Mouse (Mus musculus): ENCODE data around the gene Tmem163. TPM values are rescaled to one million over a fixed set of nuclear protein-coding genes. Genes with fewer than 3 reads are reported as not detected.

Gene Tmem163
- polyA plus RNA-seq, 1 experiment from 2014 or later, result 31.6 TPM

DNA sequence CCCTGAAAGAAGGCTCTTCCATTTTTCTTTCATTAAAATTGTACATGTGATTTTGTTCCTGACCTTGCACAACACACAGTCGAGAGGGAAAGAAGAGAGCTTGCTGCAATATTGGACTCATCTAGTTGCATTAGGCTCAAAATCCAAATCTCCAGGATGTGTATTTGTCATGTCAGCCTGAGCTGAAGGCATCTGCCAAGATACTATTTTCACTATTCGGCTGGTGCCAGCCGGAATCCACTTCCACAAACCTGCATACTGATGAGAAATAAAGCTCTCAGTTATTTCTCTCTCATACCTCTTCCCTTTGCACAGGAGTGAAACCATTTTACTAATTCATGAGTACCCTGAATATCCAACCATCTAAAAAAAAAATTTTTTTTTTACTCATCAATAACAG is 11.2 kb downstream of the Tmem163 start:
- Histone ChIP-seq H3K9me3 (ENCODE audit: control insufficient read depth, low read length) (peaks cover 8% of the 10 kb centered on the region), H3K4me1 (ENCODE audit: control insufficient read depth in 2 of 2, insufficient read depth in 2 of 2, low read length in 2 of 2) (no peaks in the 10 kb centered on the region), H3K4me3 (ENCODE audit: control insufficient read depth in 1 of 2, insufficient read depth in 1 of 2, low read depth in 1 of 2, low read length in 2 of 2) (no peak overlapping the region), H3K27ac (replicated peaks in 1 of 2; ENCODE audit: control insufficient read depth in 1 of 2, insufficient read depth in 1 of 2, low read depth in 2 of 2, low read length in 2 of 2) (no peak overlapping the region), H3K36me3 (ENCODE audit: control insufficient read depth, insufficient read depth, low read length) (no peaks in the 10 kb centered on the region), H3K9ac (ENCODE audit: low read length) (no peak overlapping the region), H3K4me2 (ENCODE audit: low read length) (no peak overlapping the region), H3K27me3 (ENCODE audit: control insufficient read depth, insufficient read depth, low read length) (no peaks in the 10 kb centered on the region)
- no peak for ATAC-seq (ENCODE audit: insufficient number of reproducible peaks, insufficient read depth, low FRiP score, low read depth)
- WGBS, result 86% methylated on average over 3 of the region's 3 CpGs

DNA sequence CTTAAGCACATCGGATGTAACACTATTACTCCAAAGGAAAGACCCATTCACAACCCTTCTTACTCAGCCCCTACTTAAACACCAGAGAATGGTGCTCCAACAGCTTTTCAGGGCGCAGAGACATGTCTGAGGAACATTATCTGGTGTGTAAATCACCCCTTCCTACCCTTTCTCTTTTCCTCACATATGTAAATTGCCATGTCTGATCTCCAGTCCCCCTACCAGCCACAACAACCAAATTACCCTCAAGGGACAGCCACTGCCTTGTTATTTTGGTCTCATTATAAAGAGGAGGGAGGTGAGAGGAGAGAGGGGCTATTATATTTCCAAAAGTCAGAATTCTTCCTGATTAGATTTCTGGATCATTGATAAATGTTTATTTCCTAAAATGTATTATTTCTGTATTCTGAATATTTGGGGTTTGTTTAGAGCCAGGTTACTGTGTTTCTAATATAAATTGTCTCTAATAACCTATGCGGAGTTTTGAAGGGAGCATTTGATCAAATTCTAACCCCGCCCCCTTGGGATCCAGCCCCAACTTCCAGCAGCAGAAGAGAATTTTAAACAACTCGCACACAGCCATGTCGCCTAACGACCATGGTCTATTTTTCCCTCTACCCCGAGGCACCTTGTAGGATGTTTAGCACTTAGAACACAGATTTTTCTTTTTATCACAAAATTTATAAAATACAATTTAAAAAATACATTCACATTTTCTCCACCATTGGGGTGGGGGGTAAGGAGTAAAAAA is 12.1 kb downstream of the Tmem163 start:
- ATAC-seq (ENCODE audit: insufficient number of reproducible peaks, insufficient read depth, low FRiP score, low read depth), result no peak
- WGBS, result 88% methylated on average over 8 of the region's 8 CpGs
- no peak overlapping the region for H3K27ac ChIP-seq (replicated peaks in 1 of 2; ENCODE audit: control insufficient read depth in 1 of 2, insufficient read depth in 1 of 2, low read depth in 2 of 2, low read length in 2 of 2)

DNA sequence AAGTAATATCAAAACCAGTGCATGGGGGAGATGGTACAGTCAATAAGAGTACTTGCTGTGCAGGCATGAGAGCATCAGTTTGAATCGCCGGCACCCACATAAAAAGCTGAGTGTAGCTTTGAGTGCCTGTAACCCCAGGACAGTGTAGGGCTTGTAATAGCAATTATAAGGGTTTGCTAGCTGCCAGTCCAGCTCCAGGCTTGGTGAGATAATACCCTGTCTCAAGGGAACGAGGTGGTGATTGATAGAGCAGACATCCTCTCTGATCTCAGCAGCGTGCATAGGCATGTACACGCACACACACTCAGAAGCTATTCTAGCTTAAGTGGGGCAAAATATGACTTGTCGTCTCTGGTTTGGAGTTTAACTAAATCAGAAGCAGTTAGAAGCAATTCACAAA is 13.1 kb downstream of the Tmem163 start:
- H3K9ac ChIP-seq (ENCODE audit: low read length), result no peak overlapping the region
- no peak for ATAC-seq (ENCODE audit: insufficient number of reproducible peaks, insufficient read depth, low FRiP score, low read depth)
- no peaks in the 10 kb centered on the region for H3K27me3 ChIP-seq (ENCODE audit: control insufficient read depth, insufficient read depth, low read length)
- H3K9me3 ChIP-seq (ENCODE audit: control insufficient read depth, low read length), result peaks cover 8% of the 10 kb centered on the region
- H3K27ac ChIP-seq (replicated peaks in 1 of 2; ENCODE audit: control insufficient read depth in 1 of 2, insufficient read depth in 1 of 2, low read depth in 2 of 2, low read length in 2 of 2), result no peak overlapping the region
- H3K4me2 ChIP-seq (ENCODE audit: low read length), result no peak overlapping the region
- 23% methylated on average over 6 of the region's 6 CpGs for WGBS
- no peak overlapping the region for H3K4me3 ChIP-seq (ENCODE audit: control insufficient read depth in 1 of 2, insufficient read depth in 1 of 2, low read depth in 1 of 2, low read length in 2 of 2)
- H3K4me1 ChIP-seq (ENCODE audit: control insufficient read depth in 2 of 2, insufficient read depth in 2 of 2, low read length in 2 of 2), result peaks cover 5 to 6% of the 10 kb centered on the region in 2 experiments; a peak in 3 of 4 replicates
- no peaks in the 10 kb centered on the region for H3K36me3 ChIP-seq (ENCODE audit: control insufficient read depth, insufficient read depth, low read length)

More for the DNA sequence above, 12.1 kb downstream of the Tmem163 start:
- Histone ChIP-seq H3K4me1 (ENCODE audit: control insufficient read depth in 2 of 2, insufficient read depth in 2 of 2, low read length in 2 of 2) (peaks cover 0 to 2% of the 10 kb centered on the region in 2 experiments; a peak in 1 of 4 replicates), H3K9ac (ENCODE audit: low read length) (no peak overlapping the region), H3K4me3 (ENCODE audit: control insufficient read depth in 1 of 2, insufficient read depth in 1 of 2, low read depth in 1 of 2, low read length in 2 of 2) (no peak overlapping the region), H3K36me3 (ENCODE audit: control insufficient read depth, insufficient read depth, low read length) (no peaks in the 10 kb centered on the region), H3K27me3 (ENCODE audit: control insufficient read depth, insufficient read depth, low read length) (no peaks in the 10 kb centered on the region), H3K4me2 (ENCODE audit: low read length) (no peak overlapping the region), H3K9me3 (ENCODE audit: control insufficient read depth, low read length) (peaks cover 8% of the 10 kb centered on the region)

DNA sequence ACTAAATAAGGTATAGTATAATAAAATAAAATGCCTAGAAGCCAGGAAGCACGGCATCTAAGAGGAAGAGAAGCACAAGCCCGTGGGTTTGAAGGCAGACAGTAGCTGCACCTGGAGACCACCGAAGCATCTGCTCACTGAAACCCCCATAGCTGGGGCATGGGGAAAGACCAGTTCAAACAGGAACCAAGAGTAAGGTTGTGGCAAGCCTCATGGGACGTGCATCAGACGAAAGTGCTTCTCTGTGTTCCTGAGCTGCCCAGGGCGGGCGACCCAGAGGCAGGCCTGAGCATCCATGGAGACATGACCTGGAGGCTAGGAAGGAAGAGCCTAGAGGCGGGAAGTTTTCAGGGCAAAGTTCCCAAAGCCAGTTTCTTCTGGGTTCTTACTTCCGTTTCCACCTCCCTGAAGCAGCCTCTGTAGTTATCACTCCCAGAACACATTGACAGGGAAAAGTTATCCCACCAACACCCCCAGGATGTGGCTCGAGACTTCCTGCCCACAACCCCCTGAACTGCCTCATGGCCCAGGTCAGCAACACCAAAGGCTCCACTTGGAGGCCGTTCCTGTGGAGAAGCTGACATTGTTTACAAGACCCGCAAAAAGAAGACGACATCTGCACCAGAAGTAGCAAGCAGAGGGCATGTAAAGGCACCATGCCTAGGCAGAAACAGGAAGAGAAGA is 16.8 kb downstream of the Tmem163 start:
- no peaks in the 10 kb centered on the region for H3K36me3 ChIP-seq (ENCODE audit: control insufficient read depth, insufficient read depth, low read length)
- peaks cover 6 to 9% of the 10 kb centered on the region in 2 experiments; a peak in 3 of 4 replicates for H3K4me1 ChIP-seq (ENCODE audit: control insufficient read depth in 2 of 2, insufficient read depth in 2 of 2, low read length in 2 of 2)
- no peak for ATAC-seq (ENCODE audit: insufficient number of reproducible peaks, insufficient read depth, low FRiP score, low read depth)
- no peak overlapping the region for H3K4me3 ChIP-seq (ENCODE audit: control insufficient read depth in 1 of 2, insufficient read depth in 1 of 2, low read depth in 1 of 2, low read length in 2 of 2)
- no peaks in the 10 kb centered on the region for H3K27me3 ChIP-seq (ENCODE audit: control insufficient read depth, insufficient read depth, low read length)
- no peaks in the 10 kb centered on the region for H3K9me3 ChIP-seq (ENCODE audit: control insufficient read depth, low read length)
- no peak overlapping the region for H3K27ac ChIP-seq (replicated peaks in 1 of 2; ENCODE audit: control insufficient read depth in 1 of 2, insufficient read depth in 1 of 2, low read depth in 2 of 2, low read length in 2 of 2)
- 70% methylated on average over 13 of the region's 13 CpGs for WGBS
- no peak overlapping the region for H3K4me2 ChIP-seq (ENCODE audit: low read length)
- H3K9ac ChIP-seq (ENCODE audit: low read length), result no peak overlapping the region

- Histone ChIP-seq H3K9me3 (ENCODE audit: control insufficient read depth, low read length) (no peaks in the 10 kb centered on the region), H3K27me3 (ENCODE audit: control insufficient read depth, insufficient read depth, low read length) (no peaks in the 10 kb centered on the region), H3K4me2 (ENCODE audit: low read length) (peak overlapping the region; percentile 41), H3K36me3 (ENCODE audit: control insufficient read depth, insufficient read depth, low read length) (no peaks in the 10 kb centered on the region), H3K9ac (ENCODE audit: low read length) (0 out of 2 replicates have a peak overlapping the region, but pooled peaks have one; percentile 4), H3K4me3 (ENCODE audit: control insufficient read depth in 1 of 2, insufficient read depth in 1 of 2, low read depth in 1 of 2, low read length in 2 of 2) (no peak overlapping the region), H3K4me1 (ENCODE audit: control insufficient read depth in 2 of 2, insufficient read depth in 2 of 2, low read length in 2 of 2) (peaks cover 6 to 9% of the 10 kb centered on the region in 2 experiments; a peak in 3 of 4 replicates), H3K27ac (replicated peaks in 1 of 2; ENCODE audit: control insufficient read depth in 1 of 2, insufficient read depth in 1 of 2, low read depth in 2 of 2, low read length in 2 of 2) (no peak overlapping the region)
- 23% methylated on average over 13 of the region's 13 CpGs for WGBS
- no peak for ATAC-seq (ENCODE audit: insufficient number of reproducible peaks, insufficient read depth, low FRiP score, low read depth)
These were observed 18.0 kb downstream of the Tmem163 start for GRCm38 (mm10) chr1:127661118-127662012.

- ATAC-seq (ENCODE audit: insufficient number of reproducible peaks, insufficient read depth, low FRiP score, low read depth), result no peak
- Histone ChIP-seq H3K27ac (replicated peaks in 1 of 2; ENCODE audit: control insufficient read depth in 1 of 2, insufficient read depth in 1 of 2, low read depth in 2 of 2, low read length in 2 of 2) (no peak overlapping the region), H3K9me3 (ENCODE audit: control insufficient read depth, low read length) (no peaks in the 10 kb centered on the region), H3K9ac (ENCODE audit: low read length) (no peak overlapping the region), H3K4me2 (ENCODE audit: low read length) (no peak overlapping the region), H3K27me3 (ENCODE audit: control insufficient read depth, insufficient read depth, low read length) (no peaks in the 10 kb centered on the region), H3K4me1 (ENCODE audit: control insufficient read depth in 2 of 2, insufficient read depth in 2 of 2, low read length in 2 of 2) (no peaks in the 10 kb centered on the region), H3K36me3 (ENCODE audit: control insufficient read depth, insufficient read depth, low read length) (no peaks in the 10 kb centered on the region), H3K4me3 (ENCODE audit: control insufficient read depth in 1 of 2, insufficient read depth in 1 of 2, low read depth in 1 of 2, low read length in 2 of 2) (no peak overlapping the region)
- WGBS, result 60% methylated on average over 2 of the region's 2 CpGs
These were observed 27.8 kb downstream of the Tmem163 start for GRCm38 (mm10) chr1:127651564-127651963.

DNA sequence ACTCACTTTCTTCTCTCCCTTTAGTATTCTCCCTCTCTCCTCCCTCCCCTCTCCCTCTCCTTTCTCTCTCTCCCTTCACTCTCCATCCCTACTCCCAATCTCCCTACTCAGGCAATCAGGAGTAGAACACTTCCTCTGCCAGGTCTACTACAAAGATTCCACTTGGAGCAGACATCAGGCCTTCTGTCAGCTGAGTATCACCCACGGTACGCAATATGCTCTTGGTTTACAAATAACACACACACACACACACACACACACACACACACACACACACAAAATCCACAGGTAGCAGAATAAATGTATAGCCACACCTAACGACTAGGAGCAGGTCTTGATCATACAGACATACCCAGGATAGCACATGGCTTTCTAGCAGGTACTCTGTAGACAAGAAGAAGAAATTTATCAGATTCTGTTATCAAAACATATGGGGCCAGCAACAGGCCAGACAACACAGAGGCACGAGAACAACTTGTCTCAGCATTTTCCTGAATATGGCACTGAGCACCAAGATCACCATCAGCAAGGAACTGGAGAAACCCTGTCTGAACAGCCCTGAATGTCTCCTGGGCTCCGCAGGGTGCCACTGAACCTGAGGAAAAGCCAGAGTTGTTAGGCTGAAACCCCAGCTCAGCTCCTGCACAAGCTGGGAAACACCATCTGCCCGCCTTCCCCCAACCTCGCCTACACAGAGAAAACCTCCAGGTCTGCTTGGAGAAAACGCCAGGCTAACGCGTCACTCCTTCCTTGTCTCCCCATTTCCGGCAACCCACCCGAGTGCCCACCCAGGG is 36.2 kb downstream of the Tmem163 start:
- Histone ChIP-seq H3K27ac (replicated peaks in 1 of 2; ENCODE audit: control insufficient read depth in 1 of 2, insufficient read depth in 1 of 2, low read depth in 2 of 2, low read length in 2 of 2) (no peak overlapping the region), H3K27me3 (ENCODE audit: control insufficient read depth, insufficient read depth, low read length) (no peaks in the 10 kb centered on the region), H3K4me1 (ENCODE audit: control insufficient read depth in 2 of 2, insufficient read depth in 2 of 2, low read length in 2 of 2) (peaks cover 0 to under 1% of the 10 kb centered on the region in 2 experiments; a peak in 1 of 4 replicates), H3K9me3 (ENCODE audit: control insufficient read depth, low read length) (no peaks in the 10 kb centered on the region), H3K9ac (ENCODE audit: low read length) (no peak overlapping the region), H3K36me3 (ENCODE audit: control insufficient read depth, insufficient read depth, low read length) (no peaks in the 10 kb centered on the region), H3K4me2 (ENCODE audit: low read length) (no peak overlapping the region), H3K4me3 (ENCODE audit: control insufficient read depth in 1 of 2, insufficient read depth in 1 of 2, low read depth in 1 of 2, low read length in 2 of 2) (no peak overlapping the region)
- ATAC-seq (ENCODE audit: insufficient number of reproducible peaks, insufficient read depth, low FRiP score, low read depth), result no peak
- 76% methylated on average over 12 of the region's 12 CpGs for WGBS
